Mouse (Mus musculus): Measurements from ENCODE around the gene Mbnl3.

The Mbnl3 gene

GRCm38 (mm10) chrX:51206432-51206831 is at the start of gene Mbnl3:
Gene Mbnl3 (minus strand): TSS chrX:51206532.
- no peak for DNase-seq

GRCm38 (mm10) chrX:51205548-51206324 is 596 bp downstream of the Mbnl3 start:
- DNase-seq, result peak; percentile 58

GRCm38 (mm10) chrX:51204626-51205547 is 1.4 kb downstream of the Mbnl3 start:
- DNase-seq, result peak; percentile 81

GRCm38 (mm10) chrX:51197012-51197411 is 9.3 kb downstream of the Mbnl3 start:
- DNase-seq, result no peak

- DNase-seq, result no peak
These were observed 34.4 kb downstream of the Mbnl3 start for GRCm38 (mm10) chrX:51171914-51172313.

- DNase-seq, result peak; percentile 14
These were observed 34.9 kb downstream of the Mbnl3 start for GRCm38 (mm10) chrX:51171413-51171812.

GRCm38 (mm10) chrX:51170404-51170803 is 35.9 kb downstream of the Mbnl3 start:
- DNase-seq, result no peak

GRCm38 (mm10) chrX:51169476-51170045 is 36.8 kb downstream of the Mbnl3 start:
- no peak for DNase-seq

- DNase-seq, result no peak
These were observed 38.4 kb downstream of the Mbnl3 start for GRCm38 (mm10) chrX:51167976-51168375.

- DNase-seq, result no peak
These were observed 41.6 kb downstream of the Mbnl3 start for GRCm38 (mm10) chrX:51164766-51165165.

GRCm38 (mm10) chrX:51148436-51148835 is 57.9 kb downstream of the Mbnl3 start:
- no peak for DNase-seq

- no peak for DNase-seq
These were observed 60.0 kb downstream of the Mbnl3 start for GRCm38 (mm10) chrX:51146351-51146750.

- DNase-seq, result no peak
These were observed 66.3 kb downstream of the Mbnl3 start for GRCm38 (mm10) chrX:51140055-51140454.

- no peak for DNase-seq
These were observed 75.0 kb downstream of the Mbnl3 start for GRCm38 (mm10) chrX:51131325-51131724.

- no peak for DNase-seq
These were observed 103.6 kb downstream of the Mbnl3 start for GRCm38 (mm10) chrX:51102748-51103147.

GRCm38 (mm10) chrX:51084972-51085371 is 121.4 kb downstream of the Mbnl3 start:
- no peak for DNase-seq

- no peak for DNase-seq
These were observed 122.1 kb downstream of the Mbnl3 start for GRCm38 (mm10) chrX:51084211-51084610.

GRCm38 (mm10) chrX:51076744-51077143 is 129.6 kb downstream of the Mbnl3 start:
- peak; percentile 39 for DNase-seq

Data from liver (tissue).